Mouse (Mus musculus): Measurements from ENCODE around the gene Hoxa11. TPM values are rescaled to one million over a fixed set of nuclear protein-coding genes. Genes with fewer than 3 reads are reported as not detected.

Gene Hoxa11
- not detected for polyA plus RNA-seq (2017; shearing (Covaris generic))

GRCm38 (mm10) chr6:52245757-52246142 lies at the start of gene Hoxa11:
TSS of gene Hoxa11 (minus strand) at chr6:52245810.

GRCm38 (mm10) chr6:52260654-52261575 lies 15.3 kb upstream of the Hoxa11 start, which contains the start of gene Hoxa13:
TSS of gene Hoxa13 (minus strand) at chr6:52260880.

GRCm38 (mm10) chr6:52240389-52241000 lies 5.1 kb downstream of the Hoxa11 start, which contains the start of gene Hoxa10:
TSS of gene Hoxa10 (minus strand) at chr6:52240854.

GRCm38 (mm10) chr6:52230516-52231165 lies 15.0 kb downstream of the Hoxa11 start, which contains the start of gene Hoxa9:
TSS of gene Hoxa9 (minus strand) at chr6:52231089.

GRCm38 (mm10) chr6:52221337-52221992 lies 24.1 kb downstream of the Hoxa11 start, which contains the start of gene Hoxa7:
TSS of gene Hoxa7 (minus strand) at chr6:52221854.

GRCm38 (mm10) chr6:52213119-52213986 lies 32.3 kb downstream of the Hoxa11 start, which contains the start of the genes Hoxa3 and Gm28308:
TSS of gene Hoxa3 (minus strand) at chr6:52213336.
TSS of gene Gm28308 (minus strand) at chr6:52213339.

GRCm38 (mm10) chr6:52208072-52208867 lies 37.3 kb downstream of the Hoxa11 start, which contains the start of gene Hoxa6:
TSS of gene Hoxa6 (minus strand) at chr6:52208722.

GRCm38 (mm10) chr6:52204050-52204752 lies 41.4 kb downstream of the Hoxa11 start, which contains the start of gene Hoxa5:
TSS of gene Hoxa5 (minus strand) at chr6:52204587.

Other genes starting within 250 kb of the Hoxa11 start
- 24.3 TPM for gene Skap2, start 233.3 kb downstream of the Hoxa11 start, polyA plus RNA-seq (2017; shearing (Covaris generic))
- not detected for gene Hoxa1, start 87.5 kb downstream of the Hoxa11 start, polyA plus RNA-seq (2017; shearing (Covaris generic))
- gene Hoxa2, start 81.0 kb downstream of the Hoxa11 start, polyA plus RNA-seq (2017; shearing (Covaris generic)), result not detected
- not detected for gene 5730596B20Rik, start 68.3 kb downstream of the Hoxa11 start, polyA plus RNA-seq (2017; shearing (Covaris generic))
- gene Hoxa4, start 54.1 kb downstream of the Hoxa11 start, polyA plus RNA-seq (2017; shearing (Covaris generic)), result not detected
- not detected for gene Hoxa5, start 41.2 kb downstream of the Hoxa11 start, polyA plus RNA-seq (2017; shearing (Covaris generic))
- not detected for gene Hoxa6, start 37.1 kb downstream of the Hoxa11 start, polyA plus RNA-seq (2017; shearing (Covaris generic))
- gene Hoxa3, start 32.5 kb downstream of the Hoxa11 start, polyA plus RNA-seq (2017; shearing (Covaris generic)), result not detected
- gene Gm28308, start 32.5 kb downstream of the Hoxa11 start, polyA plus RNA-seq (2017; shearing (Covaris generic)), result not detected
- gene Hoxa7, start 24.0 kb downstream of the Hoxa11 start, polyA plus RNA-seq (2017; shearing (Covaris generic)), result 0.72 TPM
- not detected for gene Hoxa9, start 14.7 kb downstream of the Hoxa11 start, polyA plus RNA-seq (2017; shearing (Covaris generic))
- gene Hoxa10, start 5.0 kb downstream of the Hoxa11 start, polyA plus RNA-seq (2017; shearing (Covaris generic)), result not detected
- gene Hoxa13, start 15.1 kb upstream of the Hoxa11 start, polyA plus RNA-seq (2017; shearing (Covaris generic)), result not detected
- not detected for gene Evx1, start 67.7 kb upstream of the Hoxa11 start, polyA plus RNA-seq (2017; shearing (Covaris generic))